In the genomic region with DNA sequence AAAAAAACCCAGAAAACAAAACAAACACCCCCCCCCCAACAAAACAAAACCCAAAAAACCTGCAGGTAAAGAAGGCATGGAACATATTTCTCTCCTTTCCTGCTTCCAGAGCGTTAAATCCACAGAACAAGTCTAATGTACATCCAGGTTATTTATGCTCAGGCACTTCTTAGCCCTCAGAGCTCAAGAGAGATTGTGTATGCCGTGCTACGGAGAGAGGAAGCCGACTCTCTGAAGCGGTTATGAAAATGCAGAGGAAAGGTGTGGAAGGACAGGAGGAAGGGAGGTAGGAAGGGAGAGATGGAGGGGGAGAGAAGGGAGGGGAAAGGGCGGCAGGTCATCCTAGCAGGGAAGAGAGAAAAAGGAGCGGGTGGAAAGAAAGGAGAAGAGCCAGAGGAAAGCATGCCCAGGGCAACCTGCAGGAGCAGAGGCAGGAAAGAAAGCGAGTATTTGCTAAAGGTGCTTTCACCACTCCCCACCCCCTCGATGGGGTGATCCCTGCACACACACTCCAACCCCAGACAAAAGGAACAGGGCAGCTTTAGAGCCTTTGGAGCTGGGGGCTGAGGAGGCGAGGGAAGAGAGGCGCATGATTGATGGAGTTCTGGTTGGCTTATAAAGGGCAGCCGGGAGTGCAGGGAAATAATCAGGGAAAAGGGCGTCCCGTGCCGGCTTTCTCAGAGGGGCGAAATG, we compare ENCODE assay signal across 9 mouse cellular contexts.
A peak's percentile ranks its signal among the peaks of the same experiment; 100 is the strongest.
DNase-seq lines count a peak whose midpoint lies in the region; ATAC-seq and TF ChIP-seq lines count a peak whose summit lies in the region.
"Had no signal": no experiment of that assay in that cellular context is flagged by ENCODE, and none has a peak within 500 bp of the region (broad histone marks: within the 10 kb centered on the region; RNA-seq: fewer than 3 reads in every experiment).

No protein-coding gene starts in this region.

- peaks cover 4% of the 10 kb centered on the region; the same call in 1 of the 2 replicates for H3K4me1 ChIP-seq in heart, embryonic 11.5 days (ENCODE audit: control insufficient read depth, insufficient read depth, low read length)
- H3K4me1 ChIP-seq in embryonic facial prominence, embryonic 11.5 days (ENCODE audit: control insufficient read depth, insufficient read depth, low read length), result no peaks in the 10 kb centered on the region
- no peaks in the 10 kb centered on the region for H3K4me1 ChIP-seq in intestine, postnatal 0 days (replicated peaks; ENCODE audit: control insufficient read depth, insufficient read depth, low read length)
- H3K4me1 ChIP-seq in midbrain, embryonic 15.5 days, result peaks cover 13% of the 10 kb centered on the region

- TF ChIP-seq CTCF in intestine, postnatal 0 days (IDR thresholded peaks at IDR 0.05; ENCODE audit: low read depth), result no peak

- peaks cover 5% of the 10 kb centered on the region; the same call in 1 of the 2 replicates for H3K9me3 ChIP-seq in heart, embryonic 11.5 days (replicated peaks; ENCODE audit: control insufficient read depth, low read length)
- no peaks in the 10 kb centered on the region; the same call in 1 of the 2 replicates for H3K9me3 ChIP-seq in embryonic facial prominence, embryonic 11.5 days (replicated peaks; ENCODE audit: control insufficient read depth, low read length)
- H3K9me3 ChIP-seq in intestine, postnatal 0 days (ENCODE audit: control insufficient read depth), result no peaks in the 10 kb centered on the region; the same call in 1 of the 2 replicates
- no peaks in the 10 kb centered on the region; the same call in none of the 2 replicates for H3K9me3 ChIP-seq in midbrain, embryonic 15.5 days

- intact Hi-C loops in heart, postnatal 10 days (cut with DNase I), result no loop called here

- no peak for ATAC-seq in heart, embryonic 11.5 days (replicated peaks; ENCODE audit: insufficient number of reproducible peaks, low FRiP score, low TSS enrichment)
- ATAC-seq in embryonic facial prominence, embryonic 11.5 days (replicated peaks; ENCODE audit: insufficient number of reproducible peaks, low FRiP score, low TSS enrichment, low read depth), result peak; percentile 62; the same call in 1 of the 2 replicates
- no peak for ATAC-seq in intestine, postnatal 0 days
- ATAC-seq in midbrain, embryonic 15.5 days (replicated peaks), result peak; percentile 84; the same call in 1 of the 2 replicates

- peak overlapping the region; percentile 46; the same call in 1 of the 2 replicates for H3K9ac ChIP-seq in heart, embryonic 11.5 days (ENCODE audit: low read depth, low read length)
- H3K9ac ChIP-seq in embryonic facial prominence, embryonic 11.5 days (replicated peaks; ENCODE audit: low read length), result peak overlapping the region; percentile 35
- H3K9ac ChIP-seq in intestine, postnatal 0 days (ENCODE audit: low read depth, low read length), result no peak overlapping the region
- H3K9ac ChIP-seq in midbrain, embryonic 15.5 days, result peak overlapping the region; percentile 32; the same call in 1 of the 2 replicates

- H3K4me3 ChIP-seq in heart, embryonic 11.5 days (ENCODE audit: low read depth, low read length), result peak overlapping the region; percentile 36
- peak overlapping the region; percentile 21 for H3K4me3 ChIP-seq in embryonic facial prominence, embryonic 11.5 days (ENCODE audit: low read depth, low read length)
- peak overlapping the region; percentile 24 for H3K4me3 ChIP-seq in intestine, postnatal 0 days (ENCODE audit: low read depth, low read length)
- H3K4me3 ChIP-seq in midbrain, embryonic 15.5 days, result peak overlapping the region; percentile 34

- DNase-seq in heart, postnatal 10 days, result no peak
- DNase-seq in embryonic facial prominence, embryonic 11.5 days (ENCODE audit: low spot score), result peak; percentile 53
- DNase-seq in urinary bladder, postnatal 14 days (ENCODE audit: low spot score), result no peak
- no peak for DNase-seq in left cerebral cortex, adult 8-10 months (ENCODE audit: low spot score in 2 of 2)
- DNase-seq in adrenal gland, postnatal 4 days (ENCODE audit: low spot score in 2 of 2), result no peak

- WGBS in heart, embryonic 11.5 days (ENCODE audit: insufficient replicate concordance), result 6% methylated on average over 16 of the region's 16 CpGs
- whole genome bisulfite sequencing in embryonic facial prominence, embryonic 11.5 days, result 6% methylated on average over 16 of the region's 16 CpGs
- 11% methylated on average over 16 of the region's 16 CpGs for WGBS in intestine, postnatal 0 days
- WGBS in midbrain, embryonic 15.5 days, result 6% methylated on average over 16 of the region's 16 CpGs

- H3K27ac ChIP-seq in heart, embryonic 11.5 days (ENCODE audit: low read depth, low read length), result no peak overlapping the region
- H3K27ac ChIP-seq in embryonic facial prominence, embryonic 11.5 days (replicated peaks; ENCODE audit: low read depth, low read length), result peak overlapping the region; percentile 36; the same call in 1 of the 2 replicates
- H3K27ac ChIP-seq in intestine, postnatal 0 days (ENCODE audit: low read depth, low read length), result no peak overlapping the region
- H3K27ac ChIP-seq in midbrain, embryonic 15.5 days, result peak overlapping the region; percentile 49

- H3K27me3 ChIP-seq in heart, embryonic 11.5 days (ENCODE audit: control insufficient read depth, insufficient read depth, low read length), result no peaks in the 10 kb centered on the region
- no peaks in the 10 kb centered on the region for H3K27me3 ChIP-seq in embryonic facial prominence, embryonic 11.5 days (ENCODE audit: control insufficient read depth, insufficient read depth, low read length)
- no peaks in the 10 kb centered on the region for H3K27me3 ChIP-seq in intestine, postnatal 0 days (replicated peaks; ENCODE audit: control insufficient read depth, insufficient read depth, low read length)
- no peaks in the 10 kb centered on the region for H3K27me3 ChIP-seq in midbrain, embryonic 15.5 days (replicated peaks)
- H3K27me3 ChIP-seq: CH12.LX had no signal

- no peaks in the 10 kb centered on the region for H3K36me3 ChIP-seq in heart, embryonic 11.5 days (ENCODE audit: control insufficient read depth, insufficient read depth, low read length)
- no peaks in the 10 kb centered on the region for H3K36me3 ChIP-seq in embryonic facial prominence, embryonic 11.5 days (replicated peaks; ENCODE audit: control insufficient read depth, insufficient read depth, low read depth, low read length)
- no peaks in the 10 kb centered on the region for H3K36me3 ChIP-seq in intestine, postnatal 0 days (ENCODE audit: control insufficient read depth, insufficient read depth)
- no peaks in the 10 kb centered on the region for H3K36me3 ChIP-seq in midbrain, embryonic 15.5 days (replicated peaks)

- peak overlapping the region; percentile 66 for H3K4me2 ChIP-seq in heart, embryonic 11.5 days
- H3K4me2 ChIP-seq in embryonic facial prominence, embryonic 11.5 days (ENCODE audit: low read depth, low read length), result peak overlapping the region; percentile 52
- H3K4me2 ChIP-seq in intestine, postnatal 0 days (replicated peaks; ENCODE audit: low read depth), result peak overlapping the region; percentile 43
- peak overlapping the region; percentile 65 for H3K4me2 ChIP-seq in midbrain, embryonic 15.5 days

Comparison
In these comparisons a context has a peak if more than half of its experiments do, and no peak if none do; other contexts are left out.
1. ATAC-seq: peak in embryonic facial prominence, embryonic 11.5 days (single experiment) and midbrain, embryonic 15.5 days (single experiment); none in heart, embryonic 11.5 days (single experiment) and intestine, postnatal 0 days (single experiment).
2. H3K27ac ChIP-seq: peak in embryonic facial prominence, embryonic 11.5 days (single experiment) and midbrain, embryonic 15.5 days (single experiment); none in heart, embryonic 11.5 days (single experiment) and intestine, postnatal 0 days (single experiment).
3. Peak in every context shown above with its lines, with median percentiles within 50 percentile points of each other: H3K4me2 ChIP-seq and H3K4me3 ChIP-seq.